Mouse (Mus musculus): ENCODE results near the gene Usf1.

Gene Usf1

GRCm38 (mm10) chr1:171410947-171411484 lies at the start of gene Usf1:
TSS of gene Usf1 (plus strand) at chr1:171411313.
- peak; percentile 96 for DNase-seq (ENCODE audit: low spot score)

GRCm38 (mm10) chr1:171365934-171366333 lies 45.2 kb upstream of the Usf1 start:
- no peak for DNase-seq (ENCODE audit: low spot score)

- DNase-seq (ENCODE audit: low spot score), result no peak
Observed at GRCm38 (mm10) chr1:171369845-171370556, 41.1 kb upstream of the Usf1 start, which contains the start of gene Nectin4. TSS of gene Nectin4 (plus strand) at chr1:171370099.

GRCm38 (mm10) chr1:171372880-171373279 lies 38.2 kb upstream of the Usf1 start:
- no peak for DNase-seq (ENCODE audit: low spot score)

- DNase-seq (ENCODE audit: low spot score), result no peak
Observed at GRCm38 (mm10) chr1:171373946-171374345, 37.2 kb upstream of the Usf1 start.

GRCm38 (mm10) chr1:171375646-171376097 lies 35.4 kb upstream of the Usf1 start:
- no peak for DNase-seq (ENCODE audit: low spot score)

GRCm38 (mm10) chr1:171378298-171378697 lies 32.8 kb upstream of the Usf1 start:
- no peak for DNase-seq (ENCODE audit: low spot score)

- DNase-seq (ENCODE audit: low spot score), result peak; percentile 60
Observed at GRCm38 (mm10) chr1:171379935-171380599, 31.0 kb upstream of the Usf1 start.

GRCm38 (mm10) chr1:171382096-171382620 lies 29.0 kb upstream of the Usf1 start:
- DNase-seq (ENCODE audit: low spot score), result no peak

GRCm38 (mm10) chr1:171384361-171384760 lies 26.8 kb upstream of the Usf1 start:
- no peak for DNase-seq (ENCODE audit: low spot score)

GRCm38 (mm10) chr1:171385171-171385570 lies 25.9 kb upstream of the Usf1 start:
- DNase-seq (ENCODE audit: low spot score), result no peak

GRCm38 (mm10) chr1:171387099-171387498 lies 24.0 kb upstream of the Usf1 start:
- peak; percentile 24 for DNase-seq (ENCODE audit: low spot score)

- DNase-seq (ENCODE audit: low spot score), result no peak
Observed at GRCm38 (mm10) chr1:171388376-171389102, 22.6 kb upstream of the Usf1 start, which contains the start of gene Arhgap30. TSS of gene Arhgap30 (plus strand) at chr1:171388954.

GRCm38 (mm10) chr1:171390101-171390500 lies 21.0 kb upstream of the Usf1 start:
- no peak for DNase-seq (ENCODE audit: low spot score)

- DNase-seq (ENCODE audit: low spot score), result no peak
Observed at GRCm38 (mm10) chr1:171401821-171402220, 9.3 kb upstream of the Usf1 start.

- no peak for DNase-seq (ENCODE audit: low spot score)
Observed at GRCm38 (mm10) chr1:171402991-171403390, 8.1 kb upstream of the Usf1 start.

GRCm38 (mm10) chr1:171407263-171407662 lies 3.9 kb upstream of the Usf1 start:
- no peak for DNase-seq (ENCODE audit: low spot score)

GRCm38 (mm10) chr1:171410231-171410630 lies 882 bp upstream of the Usf1 start:
- no peak for DNase-seq (ENCODE audit: low spot score)

GRCm38 (mm10) chr1:171411492-171411941 lies 404 bp downstream of the Usf1 start:
- no peak for DNase-seq (ENCODE audit: low spot score)

GRCm38 (mm10) chr1:171412001-171412441 lies 908 bp downstream of the Usf1 start:
- DNase-seq (ENCODE audit: low spot score), result peak; percentile 49

GRCm38 (mm10) chr1:171412446-171412845 lies 1.3 kb downstream of the Usf1 start:
- no peak for DNase-seq (ENCODE audit: low spot score)

GRCm38 (mm10) chr1:171413608-171414007 lies 2.5 kb downstream of the Usf1 start:
- DNase-seq (ENCODE audit: low spot score), result no peak
